Mouse (Mus musculus): ENCODE measurements around the gene Hlcs.

DNA sequence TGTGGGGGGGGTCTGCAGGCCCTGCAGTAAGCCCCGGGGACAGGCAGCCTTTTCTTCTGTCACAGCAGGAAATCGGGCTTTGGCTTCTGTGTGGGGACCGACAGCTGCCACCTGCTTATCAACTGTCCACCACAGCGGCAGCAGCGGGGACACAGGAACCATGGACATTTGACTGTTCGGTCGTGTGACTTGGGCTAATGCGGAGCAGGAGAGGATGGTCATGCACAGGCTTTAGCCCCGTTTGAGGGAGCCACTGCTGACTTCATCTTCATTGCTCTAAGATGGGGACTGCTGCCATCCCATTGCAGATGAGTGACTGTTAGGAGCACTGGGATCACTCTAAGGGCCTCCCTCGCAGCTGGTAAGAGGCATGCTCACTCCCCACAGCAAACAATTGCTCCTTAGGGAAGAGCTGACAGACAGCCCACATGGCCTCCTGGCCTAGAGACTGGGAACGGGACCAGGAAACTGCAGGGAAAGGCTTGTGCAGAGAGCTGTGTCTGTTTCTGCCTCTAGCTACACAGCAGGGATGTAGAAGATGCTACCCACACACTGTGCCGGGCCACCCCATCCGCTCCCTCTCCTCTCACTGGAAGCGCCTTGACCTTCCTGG is 158.2 kb downstream of the Hlcs start:
- TF ChIP-seq POLR2A (IDR thresholded peaks at IDR 0.05; ENCODE audit: borderline replicate concordance, extremely low read depth, low read depth, low read length) (no peak), CTCF (IDR thresholded peaks at IDR 0.05; ENCODE audit: insufficient read depth, low read length) (no peak)

All from lung, adult 2 months (tissue).